Mouse (Mus musculus) frontal cortex, adult (tissue): ENCODE data around the gene Ubxn7.

Source experiments
- ATAC-seq: cut with Nextera tagmentation; 2 replicates; pipeline ENCODE4 v1.9.2; 2017; ENCODE audit warnings: mild to moderate bottlenecking, moderate library complexity, mixed read lengths; ENCODE audit not compliant: low TSS enrichment

The Ubxn7 gene

DNA sequence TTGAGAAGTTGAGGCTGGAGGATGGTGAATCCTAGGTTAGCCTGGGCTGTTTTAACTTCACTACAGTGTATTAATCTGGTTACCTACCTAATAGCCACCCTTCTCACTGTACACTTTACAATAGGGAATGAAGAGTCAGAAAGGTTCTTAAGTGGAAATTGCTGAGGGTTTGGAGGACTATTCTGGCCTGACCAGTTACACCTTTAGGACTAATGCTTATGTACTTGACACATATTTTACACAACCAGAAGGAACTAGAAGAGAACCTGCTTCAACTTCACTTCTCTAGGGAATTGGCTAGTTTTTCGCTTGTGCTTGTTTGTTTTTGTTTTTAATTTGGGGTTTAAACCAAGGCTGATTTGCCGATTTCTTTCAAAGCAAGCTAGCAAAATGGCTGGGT lies 101.1 kb downstream of the Ubxn7 start:
- ATAC-seq: no peak

DNA sequence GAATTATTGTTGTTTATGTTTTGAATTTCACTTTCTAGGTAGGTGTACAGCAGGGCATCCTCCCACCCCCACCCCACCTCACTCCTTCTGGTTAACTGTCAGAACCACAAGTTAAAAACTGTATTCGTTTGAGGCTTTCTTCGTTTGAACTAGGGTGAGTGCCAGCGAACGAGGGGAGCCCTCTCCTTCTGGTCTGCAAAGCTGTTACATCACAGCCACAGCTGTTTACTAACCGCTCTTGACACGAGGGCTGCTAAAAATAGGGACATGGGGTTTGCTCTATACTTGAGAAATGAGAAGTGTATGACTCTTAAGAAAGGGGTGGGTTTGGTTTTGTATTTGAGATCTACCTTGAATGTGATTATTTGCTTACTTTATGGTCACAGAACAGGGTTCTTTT lies 102.0 kb downstream of the Ubxn7 start:
- ATAC-seq: no peak

DNA sequence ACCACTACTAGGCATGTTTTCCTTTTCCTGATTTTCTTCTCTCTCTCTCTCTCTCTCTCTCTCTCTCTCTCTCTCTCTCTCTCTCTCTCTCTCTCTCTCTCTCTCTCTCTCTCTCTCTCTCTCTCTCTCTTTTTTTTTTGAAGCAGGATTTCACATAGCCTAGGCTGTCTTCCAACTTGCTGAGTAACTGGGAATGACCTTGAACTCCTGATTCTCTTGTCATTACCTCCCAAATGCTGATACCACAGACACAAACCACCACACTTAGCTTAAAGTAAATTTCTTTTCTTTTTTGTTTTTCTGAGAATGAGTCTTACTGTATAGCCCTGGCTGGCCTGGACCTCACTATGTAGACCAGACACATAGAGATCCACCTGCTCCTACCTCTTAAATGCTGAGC lies 102.6 kb downstream of the Ubxn7 start:
- ATAC-seq: no peak

DNA sequence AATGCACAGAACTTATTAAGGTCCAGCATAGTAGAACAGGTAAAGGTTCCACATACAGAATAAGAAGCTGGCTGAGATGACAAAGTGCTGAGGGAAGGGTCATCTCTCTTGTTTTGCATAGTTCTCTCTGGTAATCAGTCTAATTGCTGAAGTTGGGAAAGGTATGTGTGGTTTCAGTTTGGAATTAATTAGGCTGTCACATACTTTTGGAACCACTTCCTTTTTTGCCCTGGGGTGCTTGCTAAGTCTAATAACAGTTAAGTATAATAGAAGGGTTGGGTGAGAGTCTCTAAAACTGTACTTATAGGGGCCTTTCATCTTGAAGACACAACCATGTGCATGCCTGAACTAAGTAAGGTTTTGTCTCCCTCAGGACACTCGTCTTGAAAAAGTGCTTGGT lies 104.6 kb downstream of the Ubxn7 start:
- ATAC-seq: no peak

DNA sequence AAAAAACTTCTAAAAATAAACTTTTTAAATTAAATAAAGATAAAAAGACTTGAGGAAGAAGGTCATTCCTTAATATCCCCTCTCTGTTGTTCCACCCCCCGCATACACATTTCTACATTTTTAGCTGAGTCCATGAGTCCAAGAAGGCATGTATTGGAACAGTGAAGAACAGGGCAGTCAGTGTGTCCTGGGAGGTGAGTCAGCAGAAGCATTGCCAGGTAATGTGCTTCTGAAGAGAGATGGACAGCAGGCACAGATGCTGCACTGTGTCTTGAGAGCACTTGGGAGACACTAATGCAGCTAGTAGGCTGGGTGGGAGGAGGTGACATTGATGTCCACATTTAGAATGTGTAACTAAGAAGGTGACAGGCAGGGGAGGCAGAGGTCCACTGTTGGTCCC lies 105.2 kb downstream of the Ubxn7 start:
- ATAC-seq: no peak

DNA sequence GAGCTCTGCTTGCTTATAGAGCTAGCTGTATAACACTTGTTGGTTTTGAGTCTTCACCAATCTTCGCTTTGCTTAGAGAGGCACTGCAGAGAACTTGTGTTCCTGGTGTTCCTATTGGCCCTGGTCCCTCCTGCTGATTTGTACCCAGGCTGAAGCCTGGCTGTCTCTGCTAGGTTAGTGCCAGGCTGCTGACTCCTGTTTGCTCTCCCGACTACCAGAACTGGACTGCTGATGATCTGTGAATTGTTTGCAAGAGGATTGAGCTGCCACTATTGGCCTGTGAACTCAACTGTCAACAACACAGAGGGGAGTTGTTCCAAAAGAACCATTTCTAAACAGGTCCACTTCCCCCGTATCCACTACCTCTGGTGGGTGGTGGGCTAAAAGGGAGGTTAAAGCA lies 109.4 kb downstream of the Ubxn7 start:
- no peak for ATAC-seq
